Mouse (Mus musculus) C2C12 (cell line): Measurements from ENCODE around the gene Flnb. TPM values are rescaled to one million over a fixed set of nuclear protein-coding genes. Genes with fewer than 3 reads are reported as not detected.

ENCODE experiments used
- H3K27me3 ChIP-seq: one replicate; pipeline ENCODE4 v1.6.1; 2011; ENCODE audit not compliant: control insufficient read depth, insufficient read depth, insufficient read length
- H3K36me3 ChIP-seq: one replicate; pipeline ENCODE4 v1.6.1; 2011; ENCODE audit not compliant: control insufficient read depth, insufficient read depth
- H3K4me3 ChIP-seq: one replicate; pipeline ENCODE4 v1.5.1; 2011; ENCODE audit warnings: mild to moderate bottlenecking, control low read depth; ENCODE audit not compliant: poor library complexity, insufficient read depth, severe bottlenecking
- H3K79me2 ChIP-seq: one replicate; pipeline ENCODE4 v1.6.1; 2011; ENCODE audit not compliant: control insufficient read depth, insufficient read depth
- H3K79me3 ChIP-seq: one replicate; pipeline ENCODE4 v1.6.1; 2011; ENCODE audit warnings: low read depth, control low read depth
- H3ac ChIP-seq: one replicate; pipeline ENCODE3; 2011; ENCODE audit warnings: low read depth; ENCODE audit not compliant: control insufficient read depth, insufficient read length
- CEBPB ChIP-seq: IDR thresholded peaks from one replicate; pipeline ENCODE4 v1.6.1; 2011; ENCODE audit warnings: low read depth, mild to moderate bottlenecking, control low read depth, moderate library complexity
- CTCF ChIP-seq: IDR thresholded peaks from one replicate; pipeline ENCODE4 v1.5.1; 2011; ENCODE audit not compliant: control insufficient read depth, insufficient read depth, insufficient read length
- FOSL1 ChIP-seq: IDR thresholded peaks from one replicate; pipeline ENCODE4 v1.8.0; 2011; ENCODE audit warnings: mild to moderate bottlenecking, low read length; ENCODE audit not compliant: poor library complexity, insufficient read depth, severe bottlenecking
- MAX ChIP-seq: IDR thresholded peaks from one replicate; pipeline ENCODE4 v1.6.1; 2011; ENCODE audit warnings: mild to moderate bottlenecking, control low read depth
- MYOD1 ChIP-seq: IDR thresholded peaks from one replicate; pipeline ENCODE4 v1.6.1; 2011; ENCODE audit warnings: low read depth; ENCODE audit not compliant: control insufficient read depth, insufficient read length
- MYOG ChIP-seq: IDR thresholded peaks from one replicate; pipeline ENCODE4 v1.6.1; 2011; ENCODE audit not compliant: control insufficient read depth, insufficient read length; ENCODE audit errors: extremely low read depth
- USF1 ChIP-seq: IDR thresholded peaks from one replicate; pipeline ENCODE4 v1.6.1; 2011; ENCODE audit warnings: low read depth, mild to moderate bottlenecking, control low read depth, moderate library complexity
- polyA plus RNA-seq: library from polyadenylated mRNA; unstranded; fragments of >200 nt; fragmentation: generic; extraction: Trizol; gene quantifications from one replicate; pipeline ENCODE4 v1.2.1, GENCODE M21; 2012; ENCODE audit warnings: missing spikeins

The Flnb gene
- polyA plus RNA-seq, 1 experiment = 154 TPM

DNA sequence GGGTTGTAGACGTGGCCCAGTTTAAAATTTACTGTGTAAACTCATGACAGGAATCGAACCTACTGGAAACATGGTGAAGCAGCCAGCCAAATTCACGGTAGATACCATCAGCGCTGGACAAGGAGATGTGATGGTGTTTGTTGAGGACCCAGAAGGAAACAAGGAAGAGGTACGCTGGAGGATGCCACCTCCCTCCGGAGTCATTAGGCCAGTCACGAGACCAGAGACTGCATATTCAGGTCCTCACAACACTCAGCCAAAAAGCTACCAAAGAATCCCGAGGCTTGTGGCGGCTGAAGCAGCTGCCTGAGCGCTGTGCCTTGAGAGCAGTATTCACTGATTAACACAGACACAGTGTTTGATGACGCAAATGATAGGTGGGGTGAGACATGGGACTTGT, 63.8 kb downstream of the Flnb start:
- no peak for TF ChIP-seq MAX
- no peak for TF ChIP-seq MYOG
- TF ChIP-seq USF1 = no peak
- no peak for TF ChIP-seq CEBPB
- no peak for TF ChIP-seq FOSL1
- TF ChIP-seq CTCF = no peak
- no peak for TF ChIP-seq MYOD1
- Histone ChIP-seq H3ac (no peak overlapping the region), H3K36me3 (peaks cover 85% of the 10 kb centered on the region), H3K79me2 (peaks cover 54% of the 10 kb centered on the region), H3K4me3 (no peak overlapping the region), H3K27me3 (no peaks in the 10 kb centered on the region), H3K79me3 (peaks cover 17% of the 10 kb centered on the region)

DNA sequence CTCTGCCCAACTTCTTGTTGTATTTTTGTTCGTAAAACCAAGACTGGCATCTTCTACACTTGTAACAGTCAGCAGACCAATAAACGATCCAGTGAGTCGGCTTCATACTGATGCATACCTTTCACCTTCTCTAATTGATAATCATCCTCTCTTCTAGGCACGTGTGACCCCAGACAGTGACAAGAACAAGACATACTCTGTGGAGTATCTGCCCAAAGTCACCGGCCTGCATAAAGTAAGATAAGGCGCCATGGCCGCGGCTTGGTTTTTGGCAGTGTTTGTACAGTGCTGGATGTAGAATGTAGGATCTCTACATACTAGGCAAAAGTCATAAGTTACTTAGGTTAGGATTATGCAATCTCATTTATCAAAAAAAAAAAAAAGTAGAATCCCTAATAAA, 64.3 kb downstream of the Flnb start:
- H3K79me2 ChIP-seq = peaks cover 49% of the 10 kb centered on the region
- no peak overlapping the region for H3K4me3 ChIP-seq
- H3K79me3 ChIP-seq = peaks cover 14% of the 10 kb centered on the region
- TF ChIP-seq MYOG (no peak), MYOD1 (no peak), FOSL1 (no peak), CEBPB (no peak), MAX (no peak), USF1 (no peak), CTCF (no peak)
- H3K36me3 ChIP-seq = peaks cover 85% of the 10 kb centered on the region
- H3ac ChIP-seq = no peak overlapping the region
- no peaks in the 10 kb centered on the region for H3K27me3 ChIP-seq

DNA sequence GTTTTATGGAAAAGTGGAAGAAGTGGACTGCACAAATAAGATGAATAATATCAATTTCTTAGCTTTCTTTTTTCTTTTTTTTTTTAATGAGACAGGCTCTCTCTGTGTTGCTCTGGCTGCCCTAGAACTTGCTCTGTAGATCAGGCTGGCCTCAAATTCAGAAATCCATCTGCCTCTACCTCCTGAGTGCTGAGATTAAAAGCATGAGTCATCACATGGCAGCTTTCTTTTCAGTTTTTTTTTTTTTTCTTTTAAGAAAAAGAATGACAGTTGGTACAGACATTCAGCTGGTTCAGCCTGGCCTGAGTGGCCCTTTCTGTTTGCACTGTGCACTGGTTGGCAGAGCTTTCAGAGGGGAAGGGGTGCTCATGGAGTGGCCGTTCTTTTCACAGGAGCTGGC, 66.4 kb downstream of the Flnb start:
- peaks cover 39% of the 10 kb centered on the region for H3K79me2 ChIP-seq

DNA sequence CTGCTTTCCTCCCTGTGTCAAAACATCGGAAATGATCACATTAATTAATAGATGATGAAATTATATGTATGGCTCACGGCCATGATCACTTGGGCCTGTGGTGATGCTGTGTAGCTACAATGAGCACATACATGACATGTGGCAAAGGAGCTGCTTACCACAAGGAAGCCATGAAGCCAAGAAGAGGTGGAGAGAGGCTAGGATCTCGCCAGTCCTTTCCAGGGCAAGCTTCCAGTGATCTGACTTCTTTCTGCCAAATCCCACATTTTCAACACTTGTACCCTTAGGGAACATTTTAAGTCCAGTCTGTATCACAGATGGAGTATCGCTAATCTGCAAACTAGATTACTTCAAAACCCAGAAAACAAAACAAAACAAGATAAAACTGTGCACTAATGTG, 67.1 kb downstream of the Flnb start:
- H3K79me2 ChIP-seq = peaks cover 32% of the 10 kb centered on the region
- TF ChIP-seq MYOD1 (no peak), FOSL1 (no peak), CEBPB (no peak), CTCF (no peak), MYOG (no peak), USF1 (no peak), MAX (no peak)
- H3K79me3 ChIP-seq = peaks cover 14% of the 10 kb centered on the region
- no peak overlapping the region for H3ac ChIP-seq
- no peak overlapping the region for H3K4me3 ChIP-seq
- H3K36me3 ChIP-seq = peaks cover 91% of the 10 kb centered on the region
- no peaks in the 10 kb centered on the region for H3K27me3 ChIP-seq

More for the DNA sequence above, 66.4 kb downstream of the Flnb start:
- peaks cover 15% of the 10 kb centered on the region for H3K79me3 ChIP-seq
- H3K27me3 ChIP-seq = no peaks in the 10 kb centered on the region
- TF ChIP-seq MYOD1 (no peak), CTCF (no peak), FOSL1 (no peak), CEBPB (no peak), MAX (no peak), USF1 (no peak), MYOG (no peak)
- H3K4me3 ChIP-seq = no peak overlapping the region
- no peak overlapping the region for H3ac ChIP-seq
- H3K36me3 ChIP-seq = peaks cover 85% of the 10 kb centered on the region

DNA sequence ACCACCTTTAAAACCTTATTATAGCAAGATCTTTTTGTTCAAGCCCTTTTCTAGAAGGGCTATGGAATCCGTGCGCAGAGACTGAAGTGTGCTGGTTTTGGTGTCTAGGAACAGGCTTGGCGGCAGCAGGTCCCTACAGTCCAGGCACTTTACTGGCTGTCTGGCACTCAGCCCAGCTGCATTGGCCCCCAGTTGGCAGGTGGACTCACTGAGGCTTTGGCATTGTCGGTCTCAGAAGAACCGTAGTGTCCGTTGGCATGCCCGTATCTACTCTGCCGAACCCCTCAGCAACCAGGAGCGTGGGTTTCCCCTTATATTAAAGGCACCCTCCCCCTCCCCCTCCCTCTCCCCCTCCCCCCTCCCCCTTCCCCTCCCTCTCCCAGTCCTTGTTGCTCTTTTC, 67.8 kb downstream of the Flnb start:
- Histone ChIP-seq H3K4me3 (no peak overlapping the region), H3K79me2 (peaks cover 32% of the 10 kb centered on the region), H3ac (no peak overlapping the region), H3K36me3 (peaks cover 98% of the 10 kb centered on the region), H3K79me3 (peaks cover 14% of the 10 kb centered on the region), H3K27me3 (no peaks in the 10 kb centered on the region)
- TF ChIP-seq MAX = no peak
- TF ChIP-seq FOSL1 = no peak
- TF ChIP-seq MYOG = no peak
- no peak for TF ChIP-seq CTCF
- TF ChIP-seq MYOD1 = no peak
- no peak for TF ChIP-seq USF1
- no peak for TF ChIP-seq CEBPB

DNA sequence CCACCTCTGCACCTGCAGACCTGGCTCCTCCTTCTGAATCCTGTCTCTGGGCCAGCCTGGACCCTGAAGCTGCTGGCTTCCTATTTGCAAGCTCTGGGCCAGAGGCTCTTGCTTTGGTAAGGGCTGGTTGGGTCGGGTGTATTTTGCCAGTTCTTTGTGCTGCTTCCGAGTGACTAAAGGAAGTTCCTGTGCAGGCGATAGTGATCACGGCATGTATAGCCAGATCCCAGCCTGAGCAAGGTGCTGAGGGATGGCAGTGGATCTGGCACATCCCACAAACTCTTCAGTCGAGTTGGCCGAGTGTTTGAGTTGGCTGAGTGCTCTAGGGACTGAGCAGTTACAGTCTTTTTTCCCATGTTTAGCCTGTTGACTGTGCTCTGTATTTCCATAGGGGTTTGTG, 68.3 kb downstream of the Flnb start:
- Histone ChIP-seq H3K36me3 (peaks cover 99% of the 10 kb centered on the region), H3ac (no peak overlapping the region), H3K27me3 (no peaks in the 10 kb centered on the region), H3K79me2 (peaks cover 28% of the 10 kb centered on the region), H3K4me3 (no peak overlapping the region), H3K79me3 (peaks cover 10% of the 10 kb centered on the region)
- TF ChIP-seq CEBPB (no peak), MYOD1 (no peak), USF1 (no peak), MYOG (no peak), FOSL1 (no peak), CTCF (no peak), MAX (no peak)
